Mouse (Mus musculus): ENCODE results near the gene Isg20. TPM values are rescaled to one million over a fixed set of nuclear protein-coding genes. Genes with fewer than 3 reads are reported as not detected.

The Isg20 gene
- polyA plus RNA-seq (2017; shearing (Covaris generic)) = 100 to 1,000 TPM; 127 to 158 TPM

GRCm38 (mm10) chr7:78912974-78913474 lies at the start of gene Isg20:
TSS of gene Isg20 (plus strand) at chr7:78913424.

GRCm38 (mm10) chr7:78895653-78896333 lies 17.4 kb upstream of the Isg20 start, which contains the start of gene Aen:
TSS of gene Aen (plus strand) at chr7:78895854.

Other genes with a start within 250 kb of the Isg20 start
- 10 to 100 TPM in 1 of 2 experiments, 1 to 10 TPM in 1; 4.7 to 17.6 TPM for gene Ntrk3, start 175.4 kb upstream of the Isg20 start, polyA plus RNA-seq (2017; shearing (Covaris generic))
- gene Mrps11, start 130.3 kb upstream of the Isg20 start, polyA plus RNA-seq (2017; shearing (Covaris generic)) = 10 to 100 TPM; 55.6 to 65.8 TPM
- 10 to 100 TPM; 50.9 to 60.1 TPM for gene Mrpl46, start 129.9 kb upstream of the Isg20 start, polyA plus RNA-seq (2017; shearing (Covaris generic))
- gene Det1, start 66.2 kb upstream of the Isg20 start, polyA plus RNA-seq (2017; shearing (Covaris generic)) = 10 to 100 TPM; 19.5 to 24.9 TPM
- gene Aen, start 17.6 kb upstream of the Isg20 start, polyA plus RNA-seq (2017; shearing (Covaris generic)) = 10 to 100 TPM; 31.6 to 40.1 TPM
- not detected for gene Acan, start 140.1 kb downstream of the Isg20 start, polyA plus RNA-seq (2017; shearing (Covaris generic))
- gene Hapln3, start 217.6 kb downstream of the Isg20 start, polyA plus RNA-seq (2017; shearing (Covaris generic)) = under 1 TPM in 1 of 2 experiments, not detected in 1; 0.10 TPM
- gene Mfge8, start 235.6 kb downstream of the Isg20 start, polyA plus RNA-seq (2017; shearing (Covaris generic)) = 10 to 100 TPM; 21.7 to 28.3 TPM